Mouse (Mus musculus) brain, embryonic 18.5 days (tissue): ENCODE data around the gene Slc12a5.

Experiments
- DNase-seq: peaks from one replicate; pipeline ENCODE4 v3.0.0-alpha.2; 2012; ENCODE audit warnings: low read depth, low spot score

The Slc12a5 gene

GRCm38 (mm10) chr2:164947506-164947905 lies 13.1 kb upstream of the Slc12a5 start:
- DNase-seq: no peak

- no peak for DNase-seq
Measured at GRCm38 (mm10) chr2:164947930-164948329, 12.7 kb upstream of the Slc12a5 start.

GRCm38 (mm10) chr2:164948962-164949361 lies 11.6 kb upstream of the Slc12a5 start:
- DNase-seq: no peak

GRCm38 (mm10) chr2:164950501-164950900 lies 10.1 kb upstream of the Slc12a5 start:
- DNase-seq: no peak

- DNase-seq: no peak
Measured at GRCm38 (mm10) chr2:164951745-164952144, 8.9 kb upstream of the Slc12a5 start.

- DNase-seq: no peak
Measured at GRCm38 (mm10) chr2:164952448-164952847, 8.2 kb upstream of the Slc12a5 start.

- no peak for DNase-seq
Measured at GRCm38 (mm10) chr2:164953224-164953623, 7.4 kb upstream of the Slc12a5 start.

- DNase-seq: no peak
Measured at GRCm38 (mm10) chr2:164955725-164956124, 4.9 kb upstream of the Slc12a5 start.

- no peak for DNase-seq
Measured at GRCm38 (mm10) chr2:164956195-164956594, 4.4 kb upstream of the Slc12a5 start.

GRCm38 (mm10) chr2:164957548-164958315 lies 2.9 kb upstream of the Slc12a5 start:
- DNase-seq: no peak

- DNase-seq: no peak
Measured at GRCm38 (mm10) chr2:164961506-164962182, 1.0 kb downstream of the Slc12a5 start.

- DNase-seq: no peak
Measured at GRCm38 (mm10) chr2:164962183-164962580, 1.6 kb downstream of the Slc12a5 start.

GRCm38 (mm10) chr2:164964242-164964894 lies 3.8 kb downstream of the Slc12a5 start:
- peak; percentile 76 for DNase-seq

GRCm38 (mm10) chr2:164964981-164965380 lies 4.4 kb downstream of the Slc12a5 start:
- DNase-seq: no peak

GRCm38 (mm10) chr2:164966381-164966780 lies 5.8 kb downstream of the Slc12a5 start:
- no peak for DNase-seq

GRCm38 (mm10) chr2:164967193-164967592 lies 6.6 kb downstream of the Slc12a5 start:
- DNase-seq: no peak

GRCm38 (mm10) chr2:164967761-164968440 lies 7.3 kb downstream of the Slc12a5 start:
- DNase-seq: peak; percentile 62

GRCm38 (mm10) chr2:164968451-164968851 lies 7.8 kb downstream of the Slc12a5 start:
- DNase-seq: no peak

GRCm38 (mm10) chr2:164969348-164969781 lies 8.8 kb downstream of the Slc12a5 start:
- no peak for DNase-seq

- no peak for DNase-seq
Measured at GRCm38 (mm10) chr2:164970631-164971196, 10.1 kb downstream of the Slc12a5 start.

- no peak for DNase-seq
Measured at GRCm38 (mm10) chr2:164972646-164973045, 12.0 kb downstream of the Slc12a5 start.

- no peak for DNase-seq
Measured at GRCm38 (mm10) chr2:164975611-164976010, 15.0 kb downstream of the Slc12a5 start.
